Mouse (Mus musculus): ENCODE measurements around the gene Krtap17-1. TPM values are rescaled to one million over a fixed set of nuclear protein-coding genes. Genes with fewer than 3 reads are reported as not detected.

Gene Krtap17-1
- polyA plus RNA-seq (2017; shearing (Covaris generic)), result not detected

GRCm38 (mm10) chr11:99993620-99994383 is at the start of gene Krtap17-1:
TSS of gene Krtap17-1 (minus strand) at chr11:99993994.

GRCm38 (mm10) chr11:100041454-100041853 is 47.7 kb upstream of the Krtap17-1 start, which contains the start of gene Krt34:
TSS of gene Krt34 (minus strand) at chr11:100041554.

DNA sequence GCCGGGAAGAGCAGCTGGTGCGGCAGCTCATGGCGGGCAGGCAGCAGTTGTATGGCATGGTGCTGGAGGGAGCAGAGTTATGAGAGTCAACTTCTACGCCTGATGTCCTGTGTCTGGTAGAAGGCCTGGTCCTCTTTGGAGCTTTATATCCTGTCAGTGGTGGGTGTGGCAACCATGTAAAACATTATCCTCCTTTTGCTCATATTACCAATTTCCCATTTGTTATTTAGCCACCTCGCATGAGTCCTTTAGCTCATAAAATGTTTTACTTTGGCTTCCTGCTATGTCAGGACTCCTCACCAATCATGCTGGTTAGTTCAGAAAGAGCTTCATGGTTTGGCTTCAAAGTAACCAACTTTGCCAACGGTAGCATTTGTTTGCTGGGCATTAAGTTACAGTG is 36.0 kb upstream of the Krtap17-1 start, which contains the start of gene Krt33b:
Gene Krt33b, minus strand, starts transcription at position 101 of the 400 bp plus-strand sequence.

DNA sequence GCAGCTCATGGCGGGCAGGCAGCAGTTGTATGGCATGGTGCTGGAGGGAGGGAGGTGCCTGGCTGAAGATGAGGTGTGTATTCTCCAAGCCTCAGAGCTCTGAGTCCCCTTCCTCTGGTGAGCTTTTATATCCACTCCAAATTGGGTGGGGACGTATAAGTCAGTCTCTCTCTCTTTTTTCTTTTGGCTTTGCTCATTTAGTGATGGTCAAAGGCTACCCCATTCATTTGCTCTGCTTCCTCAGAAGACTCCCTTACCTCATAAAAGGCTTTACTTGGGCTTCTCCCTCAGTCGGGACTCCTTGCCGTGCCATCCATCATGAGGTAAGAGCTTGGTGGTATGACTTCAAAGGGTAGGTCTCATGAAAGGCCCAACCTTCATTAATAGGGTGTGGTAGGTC is 22.3 kb upstream of the Krtap17-1 start, which contains the start of gene Krt33a:
Gene Krt33a, minus strand, starts transcription at position 101 of the 400 bp plus-strand sequence.

DNA sequence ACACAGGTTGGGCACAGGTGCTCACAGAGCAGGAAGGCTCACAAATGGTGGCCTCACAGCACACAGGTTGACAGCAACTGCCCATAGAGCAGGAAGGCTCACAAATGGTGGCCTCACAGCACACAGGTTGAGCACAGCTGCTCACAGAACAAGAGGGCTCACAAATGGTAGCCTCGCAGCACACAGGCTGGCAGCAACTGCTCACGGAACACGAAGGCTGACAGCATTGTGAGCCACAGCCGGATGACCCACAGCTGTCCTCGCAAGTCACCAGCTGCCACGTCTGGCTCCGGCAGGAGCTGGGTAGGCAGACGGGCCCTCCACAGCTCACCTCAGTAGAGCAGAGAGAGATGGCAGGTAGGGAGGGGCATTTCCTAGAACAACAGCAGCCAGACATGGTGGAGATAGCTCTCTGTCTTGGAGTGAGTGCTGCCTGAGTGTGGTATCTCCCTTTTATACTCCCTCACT is 7.6 kb downstream of the Krtap17-1 start, which contains the start of gene Krtap16-1:
Gene Krtap16-1, minus strand, starts transcription at position 418 of the 468 bp plus-strand sequence.

DNA sequence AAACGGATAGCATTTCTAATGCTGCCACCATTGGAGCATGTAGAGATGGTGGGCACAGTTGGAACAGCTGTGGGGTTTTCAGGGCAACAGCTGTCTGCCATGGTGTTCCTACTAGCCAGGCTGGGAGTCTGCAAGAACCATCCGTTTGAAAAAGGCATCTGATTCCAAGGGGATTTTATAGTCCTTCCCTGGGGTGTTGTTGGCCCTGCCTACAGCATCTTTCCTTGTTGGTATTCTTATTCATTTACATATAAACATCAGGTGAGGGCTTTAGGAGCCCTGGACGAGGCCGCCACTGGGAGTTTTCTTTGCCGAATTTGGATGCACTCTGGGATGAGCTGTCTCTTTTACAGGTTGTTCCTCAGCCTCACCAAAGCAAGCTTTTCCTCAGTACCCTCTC is 14.8 kb downstream of the Krtap17-1 start, which contains the start of gene Krtap29-1:
Gene Krtap29-1, minus strand, starts transcription at position 101 of the 400 bp plus-strand sequence.

DNA sequence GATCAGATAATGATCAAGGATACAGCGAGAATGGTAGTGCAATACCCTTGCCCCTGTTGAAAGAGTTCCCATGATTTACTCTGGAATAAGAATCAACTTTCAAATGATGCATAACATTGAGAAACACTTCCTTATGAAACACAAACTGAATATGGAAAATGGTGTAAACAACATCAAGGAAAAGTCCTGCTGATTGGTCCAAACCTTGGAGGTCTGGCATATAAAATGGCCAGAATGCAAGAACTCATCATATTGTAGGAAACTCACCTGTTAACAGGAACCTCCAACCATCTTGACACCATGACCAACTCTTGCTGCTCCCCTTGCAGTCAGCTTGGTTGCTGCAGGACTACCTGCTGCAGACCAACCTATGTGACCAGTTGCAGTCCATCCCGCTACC is 45.6 kb downstream of the Krtap17-1 start, which contains the start of gene Krtap9-5:
Gene Krtap9-5, plus strand, starts transcription at position 301 of the 400 bp plus-strand sequence.

Other genes with a start within 250 kb of the Krtap17-1 start
- under 1 TPM in 1 of 2 experiments, not detected in 1; 0.32 TPM for gene Gm11595, start 221.1 kb downstream of the Krtap17-1 start, polyA plus RNA-seq (2017; shearing (Covaris generic))
- gene Krtap4-8, start 213.3 kb downstream of the Krtap17-1 start, polyA plus RNA-seq (2017; shearing (Covaris generic)), result not detected
- not detected for gene Krtap4-9, start 208.8 kb downstream of the Krtap17-1 start, polyA plus RNA-seq (2017; shearing (Covaris generic))
- gene Gm11596, start 200.5 kb downstream of the Krtap17-1 start, polyA plus RNA-seq (2017; shearing (Covaris generic)), result not detected
- gene Gm11569, start 195.1 kb downstream of the Krtap17-1 start, polyA plus RNA-seq (2017; shearing (Covaris generic)), result not detected
- gene Gm11554, start 189.5 kb downstream of the Krtap17-1 start, polyA plus RNA-seq (2017; shearing (Covaris generic)), result not detected
- gene Krtap4-13, start 184.1 kb downstream of the Krtap17-1 start, polyA plus RNA-seq (2017; shearing (Covaris generic)), result not detected
- not detected for gene Gm11564, start 178.3 kb downstream of the Krtap17-1 start, polyA plus RNA-seq (2017; shearing (Covaris generic))
- gene 2300003K06Rik, start 155.9 kb downstream of the Krtap17-1 start, polyA plus RNA-seq (2017; shearing (Covaris generic)), result not detected
- not detected for gene Krtap4-16, start 142.4 kb downstream of the Krtap17-1 start, polyA plus RNA-seq (2017; shearing (Covaris generic))
- under 1 TPM in 1 of 2 experiments, not detected in 1; 0.55 TPM for gene Gm11568, start 136.1 kb downstream of the Krtap17-1 start, polyA plus RNA-seq (2017; shearing (Covaris generic))
- gene Gm11559, start 129.5 kb downstream of the Krtap17-1 start, polyA plus RNA-seq (2017; shearing (Covaris generic)), result not detected
- gene Krtap9-1, start 120.6 kb downstream of the Krtap17-1 start, polyA plus RNA-seq (2017; shearing (Covaris generic)), result not detected
- not detected for gene Gm11567, start 114.8 kb downstream of the Krtap17-1 start, polyA plus RNA-seq (2017; shearing (Covaris generic))
- gene Krtap31-1, start 86.1 kb downstream of the Krtap17-1 start, polyA plus RNA-seq (2017; shearing (Covaris generic)), result not detected
- not detected for gene Gm11565, start 79.2 kb downstream of the Krtap17-1 start, polyA plus RNA-seq (2017; shearing (Covaris generic))
- not detected for gene Krtap31-2, start 57.7 kb downstream of the Krtap17-1 start, polyA plus RNA-seq (2017; shearing (Covaris generic))
- gene Krtap9-5, start 45.5 kb downstream of the Krtap17-1 start, polyA plus RNA-seq (2017; shearing (Covaris generic)), result not detected
- not detected for gene Krtap29-1, start 14.9 kb downstream of the Krtap17-1 start, polyA plus RNA-seq (2017; shearing (Covaris generic))
- gene Krtap16-1, start 7.4 kb downstream of the Krtap17-1 start, polyA plus RNA-seq (2017; shearing (Covaris generic)), result not detected
- under 1 TPM in 1 of 2 experiments, not detected in 1; 0.23 TPM for gene Krt33a, start 22.2 kb upstream of the Krtap17-1 start, polyA plus RNA-seq (2017; shearing (Covaris generic))
- not detected for gene Krt33b, start 35.9 kb upstream of the Krtap17-1 start, polyA plus RNA-seq (2017; shearing (Covaris generic))
- gene Krt34, start 47.6 kb upstream of the Krtap17-1 start, polyA plus RNA-seq (2017; shearing (Covaris generic)), result not detected
- gene Krt31, start 56.6 kb upstream of the Krtap17-1 start, polyA plus RNA-seq (2017; shearing (Covaris generic)), result under 1 TPM in 1 of 2 experiments, not detected in 1; 0.15 TPM
- gene Krt32, start 94.2 kb upstream of the Krtap17-1 start, polyA plus RNA-seq (2017; shearing (Covaris generic)), result not detected
- not detected for gene Krt35, start 102.2 kb upstream of the Krtap17-1 start, polyA plus RNA-seq (2017; shearing (Covaris generic))
- gene Krt36, start 111.6 kb upstream of the Krtap17-1 start, polyA plus RNA-seq (2017; shearing (Covaris generic)), result not detected
- gene Krt13, start 127.6 kb upstream of the Krtap17-1 start, polyA plus RNA-seq (2017; shearing (Covaris generic)), result not detected
- gene Krt15, start 141.9 kb upstream of the Krtap17-1 start, polyA plus RNA-seq (2017; shearing (Covaris generic)), result not detected
- under 1 TPM in 1 of 2 experiments, not detected in 1; 0.28 TPM for gene Krt19, start 154.7 kb upstream of the Krtap17-1 start, polyA plus RNA-seq (2017; shearing (Covaris generic))
- gene Krt9, start 199.3 kb upstream of the Krtap17-1 start, polyA plus RNA-seq (2017; shearing (Covaris generic)), result under 1 TPM in 1 of 2 experiments, not detected in 1; 0.06 TPM
- under 1 TPM in 1 of 2 experiments, not detected in 1; 0.15 TPM for gene Krt14, start 213.6 kb upstream of the Krtap17-1 start, polyA plus RNA-seq (2017; shearing (Covaris generic))

Measured in activated CD4-positive, CD25-positive, alpha-beta regulatory T cell (primary cell).